Mouse (Mus musculus): Measurements from ENCODE around the gene Zfp672. TPM values are rescaled to one million over a fixed set of nuclear protein-coding genes. Genes with fewer than 3 reads are reported as not detected.
"Not testable (repeated sequence)": the region's sequence is repeated elsewhere in the genome, so short reads cannot be mapped to it uniquely, and the experiment has no call there.

Zfp672 gene
- total RNA-seq, 2 experiments from 2014 or later, result 48.9 to 53.1 TPM

DNA sequence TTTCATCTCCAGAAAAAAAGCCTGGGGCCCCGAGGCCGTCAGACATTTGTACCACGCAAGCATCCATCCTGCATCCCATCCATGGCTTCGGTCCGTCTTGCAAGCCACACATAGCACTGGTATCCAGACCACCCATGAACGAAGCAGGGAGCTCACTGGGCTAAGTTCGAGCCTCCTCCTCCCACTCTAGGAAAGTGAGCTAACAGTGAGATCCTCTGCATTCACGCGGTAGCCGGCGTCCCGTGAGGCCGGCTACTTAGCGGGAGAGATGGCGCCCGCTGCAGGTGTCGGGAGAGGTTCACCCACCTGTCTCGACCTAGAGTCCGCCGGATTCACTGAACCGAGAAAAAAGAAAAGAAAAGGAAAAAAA is 248 bp downstream of the Zfp672 start:
- intact Hi-C loops (cut with DNase I), result no loop called here
- DNase-seq, result no peak

DNA sequence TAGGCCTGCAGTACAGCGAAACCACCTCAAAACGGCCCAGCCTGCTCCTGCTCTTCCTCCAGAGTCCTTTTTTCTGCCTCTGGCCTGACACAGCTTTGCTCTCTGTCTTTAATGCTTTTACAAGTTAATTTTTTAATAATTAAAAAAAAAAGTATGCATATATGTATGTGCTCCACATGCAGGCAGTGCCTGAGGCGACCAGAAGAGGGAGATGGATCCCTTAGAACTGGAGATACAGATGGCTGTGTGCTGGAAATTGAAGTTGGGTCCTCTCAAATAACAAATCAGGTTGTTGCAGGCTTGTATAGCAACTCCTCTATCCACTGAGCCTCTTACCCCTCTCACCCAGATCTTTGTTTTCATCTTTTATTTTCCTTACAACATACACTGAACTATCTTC is 3.4 kb downstream of the Zfp672 start:
- no peak for DNase-seq
- intact Hi-C loops (cut with DNase I), result no loop called here

DNA sequence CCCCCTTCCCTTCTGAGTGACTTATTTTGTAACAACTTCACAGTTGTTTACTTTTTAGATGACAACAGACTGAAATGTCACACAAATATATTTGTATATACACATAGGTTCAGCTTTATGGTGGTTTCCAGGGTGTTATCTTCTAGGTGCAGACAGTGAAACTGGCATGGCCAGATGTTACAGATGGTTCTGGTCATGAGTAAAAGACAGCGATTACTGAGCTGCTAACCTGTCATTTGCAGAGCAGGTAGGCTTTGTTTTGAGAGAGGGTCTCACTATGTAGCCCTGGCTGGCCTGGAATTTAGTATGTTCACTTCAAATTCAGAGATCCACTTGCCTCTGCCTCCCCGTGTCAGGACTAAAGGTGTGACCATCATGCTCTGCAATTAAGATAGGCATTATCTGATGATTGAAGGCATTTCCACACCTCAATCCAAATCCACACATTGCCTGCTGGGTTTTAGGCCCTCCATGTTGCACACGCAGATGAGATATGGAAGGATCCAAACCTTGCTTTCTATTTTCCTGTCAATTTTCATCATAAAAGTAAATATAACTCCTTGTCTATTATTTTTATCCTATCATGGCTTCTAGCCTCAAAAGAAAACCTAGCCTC is 5.4 kb downstream of the Zfp672 start:
- no peak for DNase-seq
- intact Hi-C loops (cut with DNase I), result no loop called here

DNA sequence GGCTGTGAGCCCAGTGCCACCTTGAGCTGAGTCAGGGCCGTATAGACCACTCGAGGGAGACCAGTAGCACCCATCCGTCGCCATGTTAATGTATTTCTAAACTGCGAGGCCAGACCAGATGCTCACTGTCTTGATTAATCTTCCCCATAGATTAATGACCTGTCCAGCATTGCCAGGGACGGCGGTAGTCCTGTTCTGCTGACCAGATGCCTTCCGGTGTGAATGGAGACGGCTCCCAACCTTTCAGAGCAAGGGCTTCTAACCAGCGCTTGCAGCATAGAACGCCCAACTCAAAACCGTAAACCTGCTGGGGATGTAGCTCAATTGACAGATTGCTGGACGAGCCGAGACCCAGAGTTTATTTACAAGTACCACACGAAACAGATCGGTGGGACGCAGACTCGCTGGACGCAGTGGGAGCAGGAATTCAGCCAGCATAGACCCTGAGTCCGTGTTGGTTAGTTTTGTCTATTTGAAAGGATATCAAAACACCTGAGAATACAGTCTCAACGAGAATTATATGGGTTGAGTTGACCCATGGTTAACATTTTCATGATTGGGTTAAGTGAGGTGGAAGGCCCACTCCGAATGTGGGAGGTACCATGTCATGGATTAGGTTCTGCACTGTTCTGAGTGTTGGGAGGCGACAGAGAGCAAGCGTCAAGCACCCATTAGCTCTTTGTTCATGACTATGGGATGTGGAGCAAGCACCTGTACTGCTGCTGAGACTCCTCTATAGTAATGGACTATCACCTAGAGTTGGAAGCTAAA is 6.4 kb downstream of the Zfp672 start:
- intact Hi-C loops (cut with DNase I), result loop anchor here (2.0 kb wide), 1 partner anchor 17 kb away; the partner anchor contains the start of gene Zfp692
- DNase-seq, result no peak

DNA sequence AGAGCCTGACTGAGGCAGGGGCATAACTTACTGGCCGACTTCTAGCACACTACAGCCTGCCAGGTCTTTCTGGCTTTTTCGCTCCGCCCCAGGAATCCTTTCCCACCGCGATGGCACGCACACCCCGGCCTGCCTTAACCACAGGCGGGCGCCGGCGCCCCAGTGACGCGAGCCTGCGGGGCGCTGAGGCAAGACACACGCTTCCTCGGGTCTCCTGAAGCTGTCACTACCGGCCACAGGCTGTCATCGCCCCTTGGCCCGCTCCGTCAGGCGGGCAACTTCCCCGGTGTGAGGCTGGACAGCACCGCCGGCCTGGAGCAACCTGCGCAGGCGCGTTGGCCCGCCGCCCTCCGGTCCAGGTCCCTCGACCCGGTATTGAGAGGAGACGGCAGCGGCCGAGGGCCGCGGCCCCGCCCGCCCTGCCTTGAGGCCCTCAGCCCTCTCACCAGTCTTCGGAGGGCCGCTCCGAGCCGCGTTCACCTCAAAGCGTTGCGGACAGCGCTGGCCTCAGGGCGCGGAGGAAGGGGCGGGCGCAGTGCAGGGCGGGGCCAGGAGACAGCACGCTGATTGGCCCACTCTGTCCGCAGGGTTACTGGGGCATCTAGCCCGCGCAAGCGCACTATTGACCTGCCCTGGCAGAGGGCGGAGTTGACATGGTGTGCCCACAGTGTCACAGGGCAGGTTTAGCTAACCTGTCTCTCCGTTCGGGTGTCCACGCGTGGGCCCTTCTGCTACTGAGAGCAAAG is 7.1 kb downstream of the Zfp672 start:
- DNase-seq, result peak; percentile 97 to 98
- intact Hi-C loops (cut with DNase I), result loop anchor here (2.0 kb wide), 1 partner anchor 16 kb away; the partner anchor contains the start of gene Zfp692

DNA sequence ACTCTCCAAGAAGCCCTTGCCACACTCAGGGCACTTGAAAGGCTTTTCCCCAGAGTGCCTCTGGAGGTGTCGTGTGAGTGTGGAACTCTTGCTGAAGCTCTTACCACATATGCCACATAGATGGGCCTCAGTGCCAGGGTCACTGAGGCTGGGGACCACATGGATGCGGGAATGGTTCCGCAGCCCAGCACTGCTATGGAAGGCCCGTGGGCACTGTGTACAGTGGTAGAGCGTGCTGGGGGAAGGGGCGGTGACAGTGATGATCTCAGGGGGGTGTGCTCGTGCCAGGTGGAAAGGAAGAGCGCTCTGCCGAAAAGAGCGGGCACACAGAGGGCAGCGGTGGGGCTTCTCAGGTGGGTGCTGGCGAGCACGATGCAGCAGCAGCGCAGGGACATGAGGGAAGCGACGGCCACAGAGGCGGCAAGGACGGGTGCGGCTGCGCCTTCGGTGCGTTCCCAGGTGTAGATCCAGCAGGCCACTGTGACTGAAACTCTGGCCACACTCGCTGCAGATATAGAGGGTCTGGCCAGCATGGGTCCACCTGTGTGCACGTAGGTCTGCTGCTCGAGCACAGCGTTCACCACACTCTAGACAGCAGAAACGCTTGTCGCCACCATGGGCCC is 13.3 kb downstream of the Zfp672 start:
- intact Hi-C loops (cut with DNase I), result no loop called here
- no peak for DNase-seq

DNA sequence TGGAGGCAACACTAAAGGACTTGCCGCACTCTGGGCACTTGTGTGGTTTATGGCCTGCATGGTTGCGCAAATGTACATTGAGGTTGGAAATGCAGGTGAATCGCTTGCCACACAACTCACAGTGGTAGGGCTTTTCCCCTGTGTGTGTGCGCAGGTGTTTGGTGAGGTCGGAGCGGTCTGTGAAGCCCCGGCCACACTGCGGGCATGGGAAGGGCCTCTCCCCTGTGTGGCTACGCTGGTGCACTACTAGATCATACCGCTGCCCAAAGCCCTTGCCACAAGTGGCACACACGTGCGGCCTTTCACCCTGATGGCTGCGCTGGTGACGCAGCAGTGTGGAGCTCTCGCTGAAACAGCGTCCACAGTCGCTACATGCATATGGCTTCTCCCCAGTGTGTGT is 13.8 kb downstream of the Zfp672 start:
- DNase-seq, result no peak

DNA sequence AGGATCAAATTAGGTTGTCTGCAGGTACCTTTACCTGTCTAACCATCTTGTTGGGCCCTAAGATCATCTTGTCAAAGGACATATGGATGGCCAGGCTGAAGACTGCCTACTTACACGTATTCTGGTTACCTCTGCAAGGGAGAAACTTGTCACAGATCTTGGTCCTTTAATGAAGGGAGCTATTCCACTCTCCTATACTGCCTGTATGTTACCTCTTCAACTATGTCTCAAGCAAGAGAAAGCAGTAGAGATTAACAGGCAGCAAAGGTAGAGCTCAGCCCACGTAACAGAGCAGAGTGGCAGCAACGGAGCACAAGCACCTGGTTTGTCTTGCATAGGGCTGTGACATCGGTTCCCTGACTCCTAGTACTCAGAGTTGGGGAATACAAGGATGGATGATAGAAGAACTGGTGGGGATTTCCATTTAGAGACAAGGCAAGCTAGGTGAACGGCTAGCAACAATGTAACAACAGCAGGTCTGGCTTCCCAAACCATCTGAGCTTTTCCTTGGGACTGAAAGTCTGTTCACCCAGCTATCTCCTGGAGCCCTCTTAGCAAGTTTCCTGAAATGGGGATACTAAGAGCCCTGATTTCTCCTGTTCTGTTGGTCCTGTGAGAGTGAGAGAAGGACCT is 14.5 kb downstream of the Zfp672 start:
- no peak for DNase-seq
- intact Hi-C loops (cut with DNase I), result no loop called here

More for the DNA sequence above, 13.8 kb downstream of the Zfp672 start:
- intact Hi-C loops (cut with DNase I), result no loop called here

DNA sequence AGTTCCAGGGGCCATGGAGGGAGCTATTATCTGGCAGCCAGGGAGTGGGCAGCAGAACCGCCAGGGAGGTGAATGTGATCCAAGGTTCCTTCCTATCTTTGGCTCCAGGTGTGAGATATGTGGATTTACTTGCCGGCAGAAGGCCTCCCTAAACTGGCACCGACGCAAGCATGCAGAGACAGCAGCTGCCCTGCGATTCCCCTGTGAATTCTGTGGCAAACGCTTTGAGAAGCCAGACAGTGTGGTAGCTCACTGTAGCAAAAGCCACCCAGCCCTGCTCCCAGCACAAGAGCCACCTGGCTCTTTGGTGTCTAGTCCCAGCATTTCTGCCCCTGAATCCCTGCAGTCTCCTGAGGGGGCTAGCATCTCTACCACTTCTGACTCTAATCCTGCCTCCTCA is 16.1 kb downstream of the Zfp672 start:
- intact Hi-C loops (cut with DNase I), result no loop called here
- no peak for DNase-seq

DNA sequence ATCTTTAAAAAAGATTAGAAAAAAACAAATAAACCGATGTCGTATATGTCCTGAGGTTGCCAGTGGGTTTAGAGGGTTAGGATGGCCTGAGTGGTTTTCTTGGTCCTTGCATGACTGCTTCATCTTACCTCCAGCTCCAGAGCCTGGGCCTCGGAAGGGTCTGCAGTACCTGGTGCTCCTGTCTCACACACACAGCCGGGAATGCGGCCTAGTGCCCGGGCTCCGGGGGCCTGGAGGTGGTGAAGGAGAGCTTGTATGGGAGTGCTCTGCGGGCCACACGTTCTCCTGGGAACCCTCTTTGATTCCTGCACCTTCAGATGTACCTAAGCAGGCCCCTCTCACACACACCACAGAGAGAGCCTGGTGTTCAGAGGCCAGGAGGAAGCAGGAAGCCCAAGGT is 21.5 kb downstream of the Zfp672 start:
- intact Hi-C loops (cut with DNase I), result loop anchor here (10.0 kb wide), 1 partner anchor 186 kb away; the partner anchor contains the start of gene Olfr332
- DNase-seq, result no peak

DNA sequence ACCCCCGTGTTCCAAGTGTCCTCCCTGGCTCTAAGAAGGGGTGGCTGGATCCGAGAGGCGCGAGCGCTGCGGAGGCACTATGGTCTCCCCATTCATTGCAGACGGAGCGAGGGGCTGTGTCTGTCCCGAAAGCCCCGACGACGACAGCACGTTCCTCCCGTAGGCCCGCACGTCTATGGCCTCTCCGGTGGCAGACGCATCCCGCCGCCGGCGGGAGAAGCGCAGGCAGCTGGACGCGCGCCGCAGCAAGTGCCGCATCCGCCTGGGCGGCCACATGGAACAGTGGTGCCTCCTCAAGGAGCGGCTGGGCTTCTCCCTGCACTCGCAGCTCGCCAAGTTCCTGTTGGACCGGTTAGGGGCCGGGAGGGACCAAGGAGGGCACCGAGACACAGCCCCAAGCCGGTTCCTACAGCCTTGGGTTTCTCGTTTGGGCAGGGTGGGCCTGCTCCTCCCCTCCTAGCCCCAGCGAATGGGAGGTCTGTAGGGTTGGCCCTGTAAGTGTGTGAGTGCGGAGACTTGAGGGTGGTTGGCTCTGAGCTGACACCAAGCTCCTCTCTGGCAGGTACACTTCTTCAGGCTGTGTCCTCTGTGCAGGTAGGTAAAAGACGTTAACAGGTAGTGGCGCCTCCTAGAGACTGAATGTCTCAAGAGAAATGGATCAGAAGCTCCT is 22.6 kb downstream of the Zfp672 start:
- peak; percentile 56 to 67 for DNase-seq
- intact Hi-C loops (cut with DNase I), result loop anchor here (2.0 to 10.0 kb wide), 2 partner anchors 15 to 187 kb away; partner anchors contain the start of gene Olfr332

DNA sequence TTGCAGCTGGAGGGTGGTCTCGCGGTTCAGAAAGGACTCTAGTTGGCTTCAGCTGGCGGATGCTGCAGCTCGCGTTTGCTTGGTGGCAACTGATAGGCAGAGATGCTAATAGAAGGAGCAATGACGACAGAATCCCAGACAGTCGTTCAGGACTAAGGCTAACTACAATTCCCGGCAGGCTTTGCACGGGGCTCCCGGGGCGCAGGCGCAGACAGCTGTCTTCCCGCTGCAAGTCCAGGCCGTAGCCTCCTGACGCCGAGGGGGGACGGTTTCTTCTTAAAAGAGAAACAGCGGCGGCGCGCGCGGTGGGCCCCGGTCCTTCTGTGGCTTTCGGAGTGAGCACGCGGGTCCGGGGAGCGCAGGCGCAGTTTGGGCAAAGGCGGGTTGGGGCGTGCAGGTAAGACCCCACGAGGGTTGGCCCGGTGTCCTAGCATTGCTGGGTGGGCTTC is 23.3 kb downstream of the Zfp672 start, which contains the start of gene Zfp692:
Zfp692 (plus strand) TSS at position 210 of the 449 bp plus-strand sequence.
- intact Hi-C loops (cut with DNase I), result loop anchor here (2.0 to 10.0 kb wide), 2 partner anchors 16 to 188 kb away; partner anchors contain the start of gene Olfr332
- DNase-seq, result peak; percentile 93 to 94

DNA sequence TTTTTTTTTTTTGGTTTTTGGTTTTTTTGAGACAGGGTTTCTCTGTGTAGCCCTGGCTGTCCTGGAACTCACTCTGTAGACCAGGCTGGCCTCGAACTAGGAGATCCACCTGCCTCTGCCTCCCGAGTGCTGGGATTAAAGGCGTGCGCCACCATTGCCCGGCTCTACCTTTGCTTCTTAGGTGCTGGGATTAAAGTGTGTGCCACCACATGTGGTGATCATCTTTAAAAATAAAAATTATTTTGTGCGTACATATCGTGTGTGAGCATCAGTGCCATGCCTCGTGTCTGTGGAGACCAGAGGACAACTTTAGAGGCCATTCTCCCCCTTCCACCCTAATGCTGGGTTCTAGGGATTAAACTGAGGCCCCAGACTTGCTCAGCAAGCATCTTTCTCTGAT is 24.8 kb downstream of the Zfp672 start:
- intact Hi-C loops (cut with DNase I), result loop anchor here (10.0 kb wide), 1 partner anchor 190 kb away; the partner anchor contains the start of gene Olfr332
- DNase-seq, result not testable (repeated sequence)

DNA sequence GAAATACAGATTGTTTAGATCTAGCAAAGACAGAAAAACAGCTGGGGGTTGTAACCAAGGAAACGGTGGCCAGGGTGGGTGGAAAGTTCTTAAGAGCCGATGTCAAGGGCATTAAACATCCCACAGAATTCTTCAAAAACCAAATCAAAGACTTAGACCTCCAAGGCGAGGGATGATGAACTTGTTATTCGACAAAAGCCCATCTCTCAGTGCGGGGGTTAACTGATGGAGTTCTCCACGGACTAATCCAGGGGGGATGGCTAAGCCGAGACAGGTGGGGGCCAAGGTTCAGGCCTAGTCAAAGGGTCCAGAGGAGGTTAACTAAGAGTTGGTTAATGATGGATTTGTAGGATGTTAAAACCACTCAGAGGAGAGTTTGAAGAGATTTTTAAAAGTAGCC is 26.5 kb downstream of the Zfp672 start:
- DNase-seq, result no peak

DNA sequence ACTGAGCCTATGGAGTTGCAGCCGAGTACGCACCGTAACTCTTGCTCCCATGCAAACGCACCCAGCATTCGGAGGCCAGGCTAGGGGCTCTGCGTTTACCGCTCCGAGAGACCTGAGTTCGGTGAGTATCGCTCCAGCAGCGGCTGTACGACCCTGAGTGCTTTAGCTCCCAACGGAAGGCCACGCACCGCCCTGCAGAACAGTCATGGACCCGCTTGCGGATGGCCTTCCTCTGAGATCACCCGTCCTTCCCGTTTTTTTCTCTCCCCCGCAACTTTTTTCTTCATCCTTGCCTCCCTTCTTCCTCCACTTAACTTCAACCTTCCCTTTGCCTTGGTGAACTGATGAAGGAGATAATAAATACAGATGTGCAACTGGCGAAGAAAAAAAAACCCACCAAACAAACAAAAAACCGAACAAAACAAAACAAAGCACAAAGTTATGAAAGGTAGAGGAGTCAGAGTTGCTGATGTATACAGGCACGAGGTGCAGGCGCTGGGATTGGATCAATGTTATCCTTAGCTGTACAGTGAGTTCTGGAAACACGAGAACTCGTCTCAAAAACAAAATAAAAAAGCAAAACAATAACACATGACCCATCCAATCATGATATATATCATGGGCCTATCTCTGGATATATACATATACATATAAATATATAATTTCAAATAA is 27.2 kb downstream of the Zfp672 start:
- intact Hi-C loops (cut with DNase I), result loop anchor here (5.0 to 10.0 kb wide), 4 partner anchors 99 to 334 kb away; partner anchors contain the start of gene Olfr332
- DNase-seq, result no peak

More for the DNA sequence above, 26.5 kb downstream of the Zfp672 start:
- intact Hi-C loops (cut with DNase I), result loop anchor here (5.0 to 10.0 kb wide), 4 partner anchors 99 to 334 kb away; partner anchors contain the start of gene Olfr332

DNA sequence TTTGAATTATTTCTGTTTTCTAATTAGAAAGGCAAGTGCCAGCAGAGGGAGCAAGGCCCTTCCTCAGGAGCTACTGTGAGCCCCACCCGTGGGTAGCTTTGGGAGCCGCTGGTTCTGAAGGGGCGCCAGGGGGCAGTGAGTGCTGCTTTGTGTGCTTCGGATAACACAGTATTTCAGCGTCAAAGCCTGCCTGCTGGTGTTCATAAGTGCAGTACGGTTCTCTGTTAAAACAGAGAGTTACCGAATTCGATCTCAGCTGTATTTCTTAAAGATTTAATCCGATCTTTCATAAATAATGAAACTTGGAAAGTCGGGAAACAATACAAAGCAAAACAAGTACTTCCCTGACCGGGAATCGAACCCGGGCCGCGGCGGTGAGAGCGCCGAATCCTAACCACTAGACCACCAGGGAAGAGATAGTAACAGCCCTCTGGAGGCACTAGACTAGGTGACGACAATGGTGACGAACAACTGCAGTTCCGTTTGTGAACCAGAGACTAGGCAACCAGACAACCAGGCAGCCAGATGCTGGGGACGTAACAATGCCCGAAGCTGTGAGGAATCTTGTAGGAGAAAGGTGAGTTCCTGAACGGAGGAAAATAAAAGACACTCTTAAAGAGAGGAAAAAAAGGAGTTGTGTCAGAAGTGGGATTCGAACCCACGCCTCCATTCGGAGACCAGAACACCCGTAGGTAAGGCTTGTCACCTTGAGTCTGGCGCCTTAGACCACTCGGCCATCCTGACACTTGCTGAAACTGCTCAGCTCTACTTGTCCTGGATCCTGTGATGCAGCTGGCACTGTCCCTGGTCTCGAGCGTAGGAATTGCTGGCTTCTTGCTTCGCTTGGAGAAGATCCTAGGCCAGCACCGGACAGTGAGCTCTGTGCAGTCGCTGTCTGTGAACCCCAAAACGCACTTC is 28.0 kb downstream of the Zfp672 start:
- DNase-seq, result peak; percentile 96 to 97
- intact Hi-C loops (cut with DNase I), result loop anchor here (5.0 to 10.0 kb wide), 4 partner anchors 100 to 335 kb away; partner anchors contain the start of gene Olfr332

DNA sequence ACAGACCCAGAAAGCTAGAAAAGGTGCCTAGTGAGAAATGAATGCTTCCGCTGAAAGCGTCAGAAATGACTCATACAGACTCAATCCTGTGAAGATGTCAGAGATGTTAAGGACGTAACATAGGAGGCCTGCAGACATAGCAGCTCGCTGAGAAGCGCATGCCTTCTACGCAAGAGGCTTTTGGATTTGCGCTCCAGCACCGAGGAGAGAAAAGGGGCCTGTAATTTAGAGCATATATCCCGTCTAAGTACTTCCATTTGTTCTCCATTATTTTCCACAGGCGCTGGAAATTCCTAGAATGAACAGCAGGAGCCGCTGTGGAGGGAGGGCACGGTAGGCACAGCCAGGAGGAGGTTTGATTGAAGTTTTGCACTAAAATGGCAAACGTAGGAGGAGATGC is 29.1 kb downstream of the Zfp672 start:
- DNase-seq, result peak; percentile 64 to 82
- intact Hi-C loops (cut with DNase I), result loop anchor here (5.0 to 10.0 kb wide), 4 partner anchors 101 to 336 kb away; partner anchors contain the start of gene Olfr332
